26 mouse cellular contexts compared by ENCODE assay signal in genomic region chr2:31964191-31964590, GRCm38 (mm10). TPM values are rescaled to one million over a fixed set of nuclear protein-coding genes. Genes with fewer than 3 reads are reported as not detected.
A peak's percentile ranks its signal among the peaks of the same experiment; 100 is the strongest.
DNase-seq lines count a peak whose midpoint lies in the region; ATAC-seq and TF ChIP-seq lines count a peak whose summit lies in the region.
"Had no signal": no experiment of that assay in that cellular context is flagged by ENCODE, and none has a peak within 500 bp of the region (broad histone marks: within the 10 kb centered on the region; RNA-seq: fewer than 3 reads in every experiment).

No protein-coding gene starts in this region.

- DNase-seq in forebrain, embryonic 10.5 days (ENCODE audit: extremely low spot score, low spot score), result no peak
- no peak for DNase-seq in hindbrain, postnatal 0 days (ENCODE audit: low spot score)
- DNase-seq in hindbrain, embryonic 14.5 days (ENCODE audit: low spot score), result no peak
- no peak for DNase-seq in kidney, postnatal 0 days (ENCODE audit: low spot score)
- no peak for DNase-seq in kidney, postnatal 4 days
- DNase-seq in urinary bladder, postnatal 25 days (ENCODE audit: low spot score), result peak; percentile 27
- no peak for DNase-seq in urinary bladder, postnatal 10 days (ENCODE audit: low spot score)
- DNase-seq: adrenal gland, postnatal 10 days; gastrocnemius, postnatal 25 days; lung, embryonic 14.5 days; right cerebral cortex, adult 18-20 months; spleen, adult 18-20 months; thymus, postnatal 14 days had no signal

- 93% methylated on average over 3 of the region's 3 CpGs for WGBS in forebrain, embryonic 12.5 days
- 92% methylated on average over 3 of the region's 3 CpGs for WGBS in forebrain, embryonic 10.5 days
- WGBS in hindbrain, postnatal 0 days, result 84% methylated on average over 3 of the region's 3 CpGs
- WGBS in hindbrain, embryonic 14.5 days, result 87% methylated on average over 3 of the region's 3 CpGs
- WGBS in kidney, postnatal 0 days, result 50% methylated on average over 3 of the region's 3 CpGs

- H3K9ac ChIP-seq in forebrain, embryonic 12.5 days, result no peak overlapping the region
- H3K9ac ChIP-seq in hindbrain, postnatal 0 days (replicated peaks; ENCODE audit: low read length), result no peak overlapping the region
- H3K9ac ChIP-seq in hindbrain, embryonic 14.5 days, result no peak overlapping the region
- no peak overlapping the region for H3K9ac ChIP-seq in kidney, postnatal 0 days (ENCODE audit: low read depth, low read length)
- H3K9ac ChIP-seq: embryonic facial prominence, embryonic 15.5 days; heart, embryonic 15.5 days; hindbrain, embryonic 12.5 days; liver, embryonic 15.5 days; lung, embryonic 14.5 days had no signal

- ATAC-seq in forebrain, embryonic 12.5 days (ENCODE audit: low FRiP score), result no peak
- ATAC-seq in hindbrain, postnatal 0 days, result no peak
- ATAC-seq in hindbrain, embryonic 14.5 days (ENCODE audit: low FRiP score), result no peak
- ATAC-seq in kidney, postnatal 0 days (replicated peaks; ENCODE audit: low FRiP score, low read depth), result no peak
- ATAC-seq: inflammation-experienced regulatory T-cells, adult 6 months; midbrain, embryonic 16.5 days had no signal

- H3K4me1 ChIP-seq in forebrain, embryonic 12.5 days, result peaks cover 21% of the 10 kb centered on the region
- H3K4me1 ChIP-seq in forebrain, embryonic 10.5 days, result peaks cover 23% of the 10 kb centered on the region
- peaks cover 16% of the 10 kb centered on the region; the same call in 1 of the 2 replicates for H3K4me1 ChIP-seq in hindbrain, postnatal 0 days (ENCODE audit: insufficient read depth, low read length)
- peaks cover 14% of the 10 kb centered on the region; the same call in 1 of the 2 replicates for H3K4me1 ChIP-seq in hindbrain, embryonic 14.5 days (replicated peaks; ENCODE audit: control insufficient read depth, insufficient read depth, low read length)
- peaks cover 21% of the 10 kb centered on the region; the same call in 1 of the 2 replicates for H3K4me1 ChIP-seq in kidney, postnatal 0 days (replicated peaks; ENCODE audit: insufficient read depth, low read length)
- H3K4me1 ChIP-seq: embryonic facial prominence, embryonic 15.5 days; limb, embryonic 12.5 days had no signal

- TF ChIP-seq CTCF in hindbrain, postnatal 0 days (IDR thresholded peaks at IDR 0.05; ENCODE audit: low read depth), result no peak
- TF ChIP-seq CTCF in kidney, postnatal 0 days (IDR thresholded peaks at IDR 0.05; ENCODE audit: low read depth), result no peak

- H3K4me3 ChIP-seq in forebrain, embryonic 12.5 days (replicated peaks), result no peak overlapping the region
- H3K4me3 ChIP-seq in forebrain, embryonic 10.5 days, result no peak overlapping the region
- H3K4me3 ChIP-seq in hindbrain, postnatal 0 days (ENCODE audit: low read length), result no peak overlapping the region
- H3K4me3 ChIP-seq in hindbrain, embryonic 14.5 days (replicated peaks; ENCODE audit: low read length), result no peak overlapping the region
- no peak overlapping the region for H3K4me3 ChIP-seq in kidney, postnatal 0 days (replicated peaks; ENCODE audit: low read depth, low read length)
- H3K4me3 ChIP-seq: embryonic facial prominence, embryonic 10.5 days; embryonic facial prominence, embryonic 15.5 days; heart, embryonic 10.5 days; heart, embryonic 15.5 days; hindbrain, embryonic 12.5 days; left cerebral cortex, adult 2 months; limb, embryonic 12.5 days; liver, embryonic 15.5 days had no signal

- no peak overlapping the region for H3K4me2 ChIP-seq in forebrain, embryonic 12.5 days
- H3K4me2 ChIP-seq in hindbrain, postnatal 0 days (ENCODE audit: low read depth, low read length), result no peak overlapping the region
- no peak overlapping the region for H3K4me2 ChIP-seq in hindbrain, embryonic 14.5 days (replicated peaks)
- H3K4me2 ChIP-seq in kidney, postnatal 0 days (ENCODE audit: low read length), result no peak overlapping the region
- H3K4me2 ChIP-seq: embryonic facial prominence, embryonic 15.5 days; heart, embryonic 15.5 days; hindbrain, embryonic 12.5 days; limb, embryonic 12.5 days; liver, embryonic 15.5 days; lung, embryonic 14.5 days; midbrain, embryonic 11.5 days had no signal

- H3K27me3 ChIP-seq in forebrain, embryonic 12.5 days, result no peaks in the 10 kb centered on the region
- H3K27me3 ChIP-seq in forebrain, embryonic 10.5 days (ENCODE audit: poor library complexity, severe bottlenecking), result no peaks in the 10 kb centered on the region
- no peaks in the 10 kb centered on the region for H3K27me3 ChIP-seq in hindbrain, postnatal 0 days (ENCODE audit: insufficient read depth, low read length)
- no peaks in the 10 kb centered on the region for H3K27me3 ChIP-seq in hindbrain, embryonic 14.5 days (ENCODE audit: control insufficient read depth, insufficient read depth, low read length)
- no peaks in the 10 kb centered on the region for H3K27me3 ChIP-seq in kidney, postnatal 0 days (ENCODE audit: insufficient read depth, low read length)
- H3K27me3 ChIP-seq: embryonic facial prominence, embryonic 15.5 days; heart, embryonic 15.5 days; hindbrain, embryonic 12.5 days; limb, embryonic 12.5 days; liver, embryonic 15.5 days had no signal

- peaks cover 42% of the 10 kb centered on the region for H3K36me3 ChIP-seq in forebrain, embryonic 12.5 days (replicated peaks)
- peaks cover 92% of the 10 kb centered on the region for H3K36me3 ChIP-seq in forebrain, embryonic 10.5 days (replicated peaks)
- H3K36me3 ChIP-seq in hindbrain, postnatal 0 days (ENCODE audit: insufficient read depth, low read length), result no peaks in the 10 kb centered on the region
- H3K36me3 ChIP-seq in hindbrain, embryonic 14.5 days (replicated peaks; ENCODE audit: control insufficient read depth, insufficient read depth), result 0 out of 2 replicates have a peak, but pooled peaks cover 5% of the 10 kb centered on the region
- 0 out of 2 replicates have a peak, but pooled peaks cover 5% of the 10 kb centered on the region for H3K36me3 ChIP-seq in kidney, postnatal 0 days (ENCODE audit: insufficient read depth, low read length)
- H3K36me3 ChIP-seq: embryonic facial prominence, embryonic 15.5 days; heart, embryonic 15.5 days; liver, embryonic 15.5 days had no signal

- no peaks in the 10 kb centered on the region for H3K9me3 ChIP-seq in forebrain, embryonic 12.5 days
- H3K9me3 ChIP-seq in forebrain, embryonic 10.5 days, result no peaks in the 10 kb centered on the region
- H3K9me3 ChIP-seq in hindbrain, postnatal 0 days (ENCODE audit: low read length), result no peaks in the 10 kb centered on the region
- no peaks in the 10 kb centered on the region for H3K9me3 ChIP-seq in hindbrain, embryonic 14.5 days (ENCODE audit: control insufficient read depth, low read length)
- no peaks in the 10 kb centered on the region for H3K9me3 ChIP-seq in kidney, postnatal 0 days (replicated peaks; ENCODE audit: low read length)
- H3K9me3 ChIP-seq: embryonic facial prominence, embryonic 10.5 days; embryonic facial prominence, embryonic 15.5 days; heart, embryonic 10.5 days; heart, embryonic 15.5 days; hindbrain, embryonic 12.5 days; limb, embryonic 12.5 days; liver, embryonic 15.5 days had no signal

- H3K27ac ChIP-seq in forebrain, embryonic 12.5 days, result peak overlapping the region; percentile 92; the same call in 1 of the 2 replicates
- H3K27ac ChIP-seq in forebrain, embryonic 10.5 days, result no peak overlapping the region
- H3K27ac ChIP-seq in hindbrain, postnatal 0 days, result 0 out of 2 replicates have a peak overlapping the region, but pooled peaks have one; percentile 82
- H3K27ac ChIP-seq in hindbrain, embryonic 14.5 days, result no peak overlapping the region
- peak overlapping the region; percentile 89; the same call in 1 of the 2 replicates for H3K27ac ChIP-seq in kidney, postnatal 0 days
- H3K27ac ChIP-seq: embryonic facial prominence, embryonic 10.5 days; embryonic facial prominence, embryonic 15.5 days; heart, embryonic 10.5 days; heart, embryonic 15.5 days; liver, embryonic 15.5 days had no signal

RNA-seq across cellular contexts. Expression of gene Nup214, which starts 10.0 kb away (rescaled TPM):
- polyA plus RNA-seq in forebrain, embryonic 12.5 days (2016; fragmentation: Nextera tagmentation; extraction: Ambion mirVana), result 87.4 and 90.3 TPM in 2 replicates
- 110 and 111 TPM in 2 replicates for polyA plus RNA-seq in forebrain, embryonic 10.5 days (2016; fragmentation: Nextera tagmentation; extraction: Ambion mirVana)
- total RNA-seq in hindbrain, postnatal 0 days (2014; rRNA removed), result 26.2 and 29.3 TPM in 2 replicates
- 65.3 and 67.4 TPM in 2 replicates for polyA plus RNA-seq in hindbrain, postnatal 0 days (2015; fragmentation: Nextera tagmentation; extraction: Ambion mirVana)
- 46.7 and 53.5 TPM in 2 replicates for polyA plus RNA-seq in hindbrain, embryonic 14.5 days (2014; fragmentation: Nextera tagmentation; extraction: Ambion mirVana)
- 57.6 and 67.3 TPM in 2 replicates for polyA plus RNA-seq in kidney, postnatal 0 days (2015; fragmentation: Nextera tagmentation; extraction: Ambion mirVana)

RNA-seq across cellular contexts. Expression of gene Aif1l, which starts 14.3 kb away (rescaled TPM):
- 73.5 and 86.5 TPM in 2 replicates for polyA plus RNA-seq in forebrain, embryonic 12.5 days (2016; fragmentation: Nextera tagmentation; extraction: Ambion mirVana)
- polyA plus RNA-seq in forebrain, embryonic 10.5 days (2016; fragmentation: Nextera tagmentation; extraction: Ambion mirVana), result 84.7 and 85.6 TPM in 2 replicates
- 13.2 and 15.5 TPM in 2 replicates for total RNA-seq in hindbrain, postnatal 0 days (2014; rRNA removed)
- polyA plus RNA-seq in hindbrain, postnatal 0 days (2015; fragmentation: Nextera tagmentation; extraction: Ambion mirVana), result 16.2 and 18.2 TPM in 2 replicates
- polyA plus RNA-seq in hindbrain, embryonic 14.5 days (2014; fragmentation: Nextera tagmentation; extraction: Ambion mirVana), result 22.8 and 28.4 TPM in 2 replicates
- 129 and 141 TPM in 2 replicates for polyA plus RNA-seq in kidney, postnatal 0 days (2015; fragmentation: Nextera tagmentation; extraction: Ambion mirVana)
- total RNA-seq: megakaryocyte, adult 5-6 weeks had no signal

Comparison
In these comparisons a context has a peak if more than half of its experiments do, and no peak if none do; other contexts are left out.
1. H3K27ac ChIP-seq: peak in forebrain, embryonic 12.5 days (single experiment), hindbrain, postnatal 0 days (single experiment) and kidney, postnatal 0 days (single experiment); none in forebrain, embryonic 10.5 days (single experiment) and hindbrain, embryonic 14.5 days (single experiment).